Mouse (Mus musculus): ENCODE results near the gene Cnot4.

Cnot4 gene

GRCm38 (mm10) chr6:35032704-35033103 lies 100.8 kb downstream of the Cnot4 start:
- no peak for DNase-seq

- no peak for DNase-seq
Observed at GRCm38 (mm10) chr6:35030811-35031210, 102.7 kb downstream of the Cnot4 start.

- DNase-seq = no peak
Observed at GRCm38 (mm10) chr6:35030226-35030625, 103.3 kb downstream of the Cnot4 start.

GRCm38 (mm10) chr6:35028023-35028422 lies 105.5 kb downstream of the Cnot4 start:
- DNase-seq = no peak

- no peak for DNase-seq
Observed at GRCm38 (mm10) chr6:35027257-35027656, 106.3 kb downstream of the Cnot4 start.

GRCm38 (mm10) chr6:35016624-35017023 lies 116.9 kb downstream of the Cnot4 start:
- DNase-seq = no peak

GRCm38 (mm10) chr6:35011953-35012352 lies 121.6 kb downstream of the Cnot4 start:
- DNase-seq = no peak

GRCm38 (mm10) chr6:35010705-35011104 lies 122.8 kb downstream of the Cnot4 start:
- no peak for DNase-seq

- peak; percentile 23 to 48 for DNase-seq
Observed at GRCm38 (mm10) chr6:35002261-35002669, 131.3 kb downstream of the Cnot4 start.

- peak; percentile 30 for DNase-seq
Observed at GRCm38 (mm10) chr6:34999101-34999500, 134.4 kb downstream of the Cnot4 start.

GRCm38 (mm10) chr6:34996496-34996895 lies 137.0 kb downstream of the Cnot4 start:
- no peak for DNase-seq

GRCm38 (mm10) chr6:34995265-34995681 lies 138.3 kb downstream of the Cnot4 start:
- peak; percentile 78 to 88 for DNase-seq

- no peak for DNase-seq
Observed at GRCm38 (mm10) chr6:34994692-34995091, 138.8 kb downstream of the Cnot4 start.

GRCm38 (mm10) chr6:34989263-34989662 lies 144.3 kb downstream of the Cnot4 start:
- no peak for DNase-seq

GRCm38 (mm10) chr6:34988081-34988761 lies 145.3 kb downstream of the Cnot4 start, which contains the start of gene Slc23a4:
Slc23a4 (minus strand) TSS chr6:34988404.
- DNase-seq = no peak

- no peak for DNase-seq
Observed at GRCm38 (mm10) chr6:34987085-34987645, 146.4 kb downstream of the Cnot4 start.

- no peak for DNase-seq
Observed at GRCm38 (mm10) chr6:34980661-34981060, 152.9 kb downstream of the Cnot4 start.

GRCm38 (mm10) chr6:34979291-34979690 lies 154.2 kb downstream of the Cnot4 start:
- DNase-seq = no peak

Measured in lung, postnatal 4 days (tissue).